Mouse (Mus musculus) stomach, embryonic 14.5 days (tissue): ENCODE results near the gene Krtap31-1. TPM values are rescaled to one million over a fixed set of nuclear protein-coding genes. Genes with fewer than 3 reads are reported as not detected.
"Not testable (repeated sequence)": the region's sequence is repeated elsewhere in the genome, so short reads cannot be mapped to it uniquely, and the experiment has no call there.

Experiments
- ATAC-seq: fragments of 200-750 bp; cut with Nextera tagmentation; 2 replicates; pipeline ENCODE4 v1.8.0; 2017; ENCODE audit warnings: low read depth, moderate TSS enrichment; ENCODE audit not compliant: insufficient number of reproducible peaks, insufficient read depth, low FRiP score
- H3K27ac ChIP-seq: fragments of 300-500 bp; sonication (generic); 2 replicates; pipeline ENCODE4 v1.5.1; 2014; ENCODE audit warnings: mild to moderate bottlenecking, low read length, moderate library complexity, mixed read lengths
- H3K27me3 ChIP-seq: fragments of 300-500 bp; sonication (generic); 2 replicates; pipeline ENCODE4 v1.6.1; 2014; ENCODE audit warnings: low read length, control low read depth, mixed read lengths; ENCODE audit not compliant: control insufficient read depth, insufficient read depth
- H3K36me3 ChIP-seq: fragments of 300-500 bp; sonication (generic); 2 replicates; pipeline ENCODE4 v1.6.1; 2014; ENCODE audit warnings: mild to moderate bottlenecking, control low read depth, low read length, moderate library complexity, mixed read lengths; ENCODE audit not compliant: control insufficient read depth, insufficient read depth
- H3K4me1 ChIP-seq: fragments of 300-500 bp; sonication (generic); 2 replicates; pipeline ENCODE4 v1.6.1; 2014; ENCODE audit warnings: low read length, control low read depth, mixed read lengths; ENCODE audit not compliant: control insufficient read depth, insufficient read depth
- H3K4me2 ChIP-seq: fragments of 300-500 bp; sonication (generic); replicated peaks from 2 replicates; pipeline ENCODE4 v1.6.1; 2014; ENCODE audit warnings: low read depth, low read length, control low read depth
- H3K4me3 ChIP-seq: fragments of 300-500 bp; sonication (generic); 2 replicates; pipeline ENCODE4 v1.5.1; 2014; ENCODE audit warnings: low read depth, low read length, control low read depth
- H3K9ac ChIP-seq: fragments of 300-500 bp; sonication (generic); replicated peaks from 2 replicates; pipeline ENCODE4 v1.6.1; 2014; ENCODE audit warnings: low read depth, mild to moderate bottlenecking, control low read depth, low read length, moderate library complexity, mixed read lengths
- H3K9me3 ChIP-seq: fragments of 300-500 bp; sonication (generic); 2 replicates; pipeline ENCODE4 v1.6.1; 2016; ENCODE audit warnings: low read depth, low read length, control low read depth; ENCODE audit not compliant: control insufficient read depth
- WGBS: fragments of 180-500 bp; shearing (Covaris S2); extraction: QIAGEN DNeasy Blood & Tissue Kit; methylation state at CpG from one replicate; pipeline ENCODE4 v1.1.7; 2014; 5-methylcytosine and 5-hydroxymethylcytosine counted together
- polyA plus RNA-seq: library from polyadenylated mRNA; unstranded; fragments of >200 nt; fragmentation: Nextera tagmentation; extraction: Ambion mirVana; gene quantifications from 2 replicates; pipeline ENCODE4 v1.2.1, GENCODE M21; 2014

The Krtap31-1 gene
- not detected in 2 replicates for polyA plus RNA-seq

GRCm38 (mm10) chr11:99907620-99908019, at the start of gene Krtap31-1:
Gene Krtap31-1, plus strand, starts transcription at chr11:99907920.
- Histone ChIP-seq H3K9me3 (no peaks in the 10 kb centered on the region), H3K27ac (no peak within 1 kb of the TSS), H3K36me3 (no peaks in the 10 kb centered on the region), H3K9ac (no peak within 1 kb of the TSS), H3K27me3 (no peaks in the 10 kb centered on the region), H3K4me2 (no peak within 1 kb of the TSS), H3K4me1 (no peaks in the 10 kb centered on the region), H3K4me3 (no peak within 1 kb of the TSS)
- 83% methylated on average over 2 of the region's 2 CpGs for WGBS
- ATAC-seq: no peak

- ATAC-seq: no peak
- no peaks in the 10 kb centered on the region for H3K9me3 ChIP-seq
- H3K27ac ChIP-seq: no peak overlapping the region
- no peaks in the 10 kb centered on the region for H3K36me3 ChIP-seq
- H3K4me3 ChIP-seq: no peak overlapping the region
- no peaks in the 10 kb centered on the region for H3K4me1 ChIP-seq
- H3K27me3 ChIP-seq: no peaks in the 10 kb centered on the region
- WGBS: 66% methylated on average over 2 of the region's 2 CpGs
- no peak overlapping the region for H3K9ac ChIP-seq
- no peak overlapping the region for H3K4me2 ChIP-seq
These were observed 49.0 kb upstream of the Krtap31-1 start for GRCm38 (mm10) chr11:99858761-99859160.

- not testable (repeated sequence) for H3K4me3 ChIP-seq, H3K4me2 ChIP-seq, H3K9ac ChIP-seq, H3K9me3 ChIP-seq, H3K27ac ChIP-seq, H3K27me3 ChIP-seq, H3K36me3 ChIP-seq, H3K4me1 ChIP-seq, ATAC-seq
- WGBS: 57% methylated on average over 1 of the region's 1 CpGs
These were observed 43.5 kb upstream of the Krtap31-1 start, which contains the start of gene Gm11559 for GRCm38 (mm10) chr11:99864176-99864575. Gene Gm11559, plus strand, starts transcription at chr11:99864476.

GRCm38 (mm10) chr11:99873089-99873488, 34.6 kb upstream of the Krtap31-1 start, which contains the start of gene Krtap9-1:
Gene Krtap9-1, plus strand, starts transcription at chr11:99873389.
- H3K9me3 ChIP-seq, H3K4me2 ChIP-seq, H3K27me3 ChIP-seq, H3K4me3 ChIP-seq, H3K36me3 ChIP-seq, H3K27ac ChIP-seq, ATAC-seq, H3K9ac ChIP-seq, H3K4me1 ChIP-seq: not testable (repeated sequence)
- 72% methylated on average over 1 of the region's 1 CpGs for WGBS

DNA sequence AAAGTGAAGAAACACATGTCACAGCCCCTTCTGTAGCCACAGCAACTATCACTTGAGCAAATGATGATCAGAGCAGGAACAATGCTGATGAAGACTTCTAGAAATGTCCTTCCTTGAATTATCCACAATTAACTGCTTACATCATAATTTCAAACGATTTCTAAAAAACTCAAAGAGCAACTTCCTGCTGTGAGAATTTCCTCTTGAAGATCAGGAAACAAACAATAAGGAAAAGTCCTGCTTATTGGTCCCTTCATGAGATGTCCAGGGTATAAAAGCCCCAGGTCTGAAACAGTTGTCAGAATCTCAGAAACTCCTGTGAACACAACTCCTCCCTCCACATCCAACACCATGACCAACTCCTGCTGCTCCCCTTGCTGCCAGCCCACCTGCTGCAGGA, 28.8 kb upstream of the Krtap31-1 start, which contains the start of gene Gm11567:
Gene Gm11567, plus strand, starts transcription at position 301 of the 400 bp plus-strand sequence.
- not testable (repeated sequence) for H3K27me3 ChIP-seq, H3K4me3 ChIP-seq, H3K4me2 ChIP-seq, H3K4me1 ChIP-seq, H3K36me3 ChIP-seq, ATAC-seq, H3K27ac ChIP-seq, H3K9ac ChIP-seq, H3K9me3 ChIP-seq
- WGBS: 61% methylated on average over 1 of the region's 1 CpGs

- Histone ChIP-seq H3K27me3 (no peaks in the 10 kb centered on the region), H3K4me3 (no peak within 1 kb of the TSS), H3K27ac (no peak within 1 kb of the TSS), H3K9me3 (no peaks in the 10 kb centered on the region), H3K4me1 (no peaks in the 10 kb centered on the region), H3K4me2 (no peak within 1 kb of the TSS), H3K36me3 (no peaks in the 10 kb centered on the region), H3K9ac (no peak within 1 kb of the TSS)
- no peak for ATAC-seq
- 89% methylated on average over 3 of the region's 3 CpGs for WGBS
These were observed 6.7 kb downstream of the Krtap31-1 start, which contains the start of gene Gm11565 for GRCm38 (mm10) chr11:99914451-99914850. Gene Gm11565, plus strand, starts transcription at chr11:99914751.

GRCm38 (mm10) chr11:99935991-99936390, 28.3 kb downstream of the Krtap31-1 start, which contains the start of gene Krtap31-2:
Gene Krtap31-2, plus strand, starts transcription at chr11:99936291.
- no peaks in the 10 kb centered on the region for H3K27me3 ChIP-seq
- 93% methylated on average over 1 of the region's 1 CpGs for WGBS
- H3K4me1 ChIP-seq: no peaks in the 10 kb centered on the region
- H3K9me3 ChIP-seq: no peaks in the 10 kb centered on the region
- no peak within 1 kb of the TSS for H3K9ac ChIP-seq
- H3K4me3 ChIP-seq: no peak within 1 kb of the TSS
- H3K36me3 ChIP-seq: no peaks in the 10 kb centered on the region
- no peak within 1 kb of the TSS for H3K4me2 ChIP-seq
- no peak for ATAC-seq
- no peak within 1 kb of the TSS for H3K27ac ChIP-seq

- 81% methylated on average over 9 of the region's 9 CpGs for WGBS
- H3K9me3 ChIP-seq: no peaks in the 10 kb centered on the region
- no peak for ATAC-seq
These were observed 30.1 kb downstream of the Krtap31-1 start for GRCm38 (mm10) chr11:99937751-99938264.

DNA sequence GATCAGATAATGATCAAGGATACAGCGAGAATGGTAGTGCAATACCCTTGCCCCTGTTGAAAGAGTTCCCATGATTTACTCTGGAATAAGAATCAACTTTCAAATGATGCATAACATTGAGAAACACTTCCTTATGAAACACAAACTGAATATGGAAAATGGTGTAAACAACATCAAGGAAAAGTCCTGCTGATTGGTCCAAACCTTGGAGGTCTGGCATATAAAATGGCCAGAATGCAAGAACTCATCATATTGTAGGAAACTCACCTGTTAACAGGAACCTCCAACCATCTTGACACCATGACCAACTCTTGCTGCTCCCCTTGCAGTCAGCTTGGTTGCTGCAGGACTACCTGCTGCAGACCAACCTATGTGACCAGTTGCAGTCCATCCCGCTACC, 40.5 kb downstream of the Krtap31-1 start, which contains the start of gene Krtap9-5:
Gene Krtap9-5, plus strand, starts transcription at position 301 of the 400 bp plus-strand sequence.
- Histone ChIP-seq H3K9me3 (no peaks in the 10 kb centered on the region), H3K9ac (no peak within 1 kb of the TSS), H3K36me3 (no peaks in the 10 kb centered on the region), H3K27me3 (no peaks in the 10 kb centered on the region), H3K27ac (no peak within 1 kb of the TSS), H3K4me1 (no peaks in the 10 kb centered on the region), H3K4me3 (no peak within 1 kb of the TSS), H3K4me2 (no peak within 1 kb of the TSS)
- ATAC-seq: no peak
- 91% methylated on average over 2 of the region's 2 CpGs for WGBS

More at GRCm38 (mm10) chr11:99937751-99938264, 30.1 kb downstream of the Krtap31-1 start:
- no peaks in the 10 kb centered on the region for H3K4me1 ChIP-seq
- no peak overlapping the region for H3K9ac ChIP-seq
- H3K27ac ChIP-seq: no peak overlapping the region
- no peaks in the 10 kb centered on the region for H3K36me3 ChIP-seq
- H3K4me2 ChIP-seq: no peak overlapping the region
- H3K4me3 ChIP-seq: no peak overlapping the region
- no peaks in the 10 kb centered on the region for H3K27me3 ChIP-seq
